Mouse (Mus musculus): ENCODE results near the gene Actr2. TPM values are rescaled to one million over a fixed set of nuclear protein-coding genes. Genes with fewer than 3 reads are reported as not detected.

The Actr2 gene
- polyA plus RNA-seq, 1 experiment from 2014 or later, result 125 TPM

GRCm38 (mm10) chr11:20022911-20023482, 89.7 kb downstream of the Actr2 start:
- no peak overlapping the region for H3K9ac ChIP-seq
- H3K27ac ChIP-seq, result no peak overlapping the region
- 94% methylated on average over 14 of the region's 14 CpGs for WGBS
- no peak for ATAC-seq (replicated peaks; ENCODE audit: low FRiP score)
- peaks cover 7% of the 10 kb centered on the region for H3K4me1 ChIP-seq
- H3K27me3 ChIP-seq, result no peaks in the 10 kb centered on the region
- peaks cover 32% of the 10 kb centered on the region for H3K9me3 ChIP-seq (replicated peaks)
- no peak overlapping the region for H3K4me2 ChIP-seq
- H3K36me3 ChIP-seq, result peaks cover 73% of the 10 kb centered on the region
- H3K4me3 ChIP-seq (replicated peaks), result no peak overlapping the region

GRCm38 (mm10) chr11:20022462-20022861, 90.3 kb downstream of the Actr2 start:
- Histone ChIP-seq H3K9ac (no peak overlapping the region), H3K4me1 (peaks cover 7% of the 10 kb centered on the region), H3K27me3 (no peaks in the 10 kb centered on the region), H3K9me3 (replicated peaks) (peaks cover 35% of the 10 kb centered on the region), H3K36me3 (peaks cover 78% of the 10 kb centered on the region), H3K27ac (no peak overlapping the region), H3K4me2 (no peak overlapping the region), H3K4me3 (replicated peaks) (no peak overlapping the region)
- ATAC-seq (replicated peaks; ENCODE audit: low FRiP score), result no peak
- 87% methylated on average over 2 of the region's 2 CpGs for WGBS

GRCm38 (mm10) chr11:20020720-20021119, 92.0 kb downstream of the Actr2 start:
- 98% methylated on average over 35 of the region's 35 CpGs for WGBS
- no peak for ATAC-seq (replicated peaks; ENCODE audit: low FRiP score)

GRCm38 (mm10) chr11:20018905-20019304, 93.8 kb downstream of the Actr2 start:
- ATAC-seq (replicated peaks; ENCODE audit: low FRiP score), result no peak
- Histone ChIP-seq H3K27me3 (no peaks in the 10 kb centered on the region), H3K4me3 (replicated peaks) (no peak overlapping the region), H3K4me1 (no peaks in the 10 kb centered on the region), H3K9ac (no peak overlapping the region), H3K4me2 (no peak overlapping the region), H3K9me3 (replicated peaks) (peaks cover 35% of the 10 kb centered on the region), H3K27ac (no peak overlapping the region), H3K36me3 (peaks cover 91% of the 10 kb centered on the region)
- 99% methylated on average over 2 of the region's 2 CpGs for WGBS

More at GRCm38 (mm10) chr11:20020720-20021119, 92.0 kb downstream of the Actr2 start:
- Histone ChIP-seq H3K36me3 (peaks cover 92% of the 10 kb centered on the region), H3K4me3 (replicated peaks) (no peak overlapping the region), H3K27me3 (no peaks in the 10 kb centered on the region), H3K4me1 (peaks cover 2% of the 10 kb centered on the region), H3K4me2 (no peak overlapping the region), H3K27ac (no peak overlapping the region), H3K9ac (no peak overlapping the region), H3K9me3 (replicated peaks) (peaks cover 35% of the 10 kb centered on the region)

- Histone ChIP-seq H3K27me3 (no peaks in the 10 kb centered on the region), H3K4me3 (replicated peaks) (no peak overlapping the region), H3K9me3 (replicated peaks) (peaks cover 35% of the 10 kb centered on the region), H3K4me2 (no peak overlapping the region), H3K4me1 (no peaks in the 10 kb centered on the region), H3K9ac (no peak overlapping the region), H3K27ac (no peak overlapping the region), H3K36me3 (peaks cover 92% of the 10 kb centered on the region)
- 71% methylated on average over 13 of the region's 13 CpGs for WGBS
- ATAC-seq (replicated peaks; ENCODE audit: low FRiP score), result no peak
Measured at GRCm38 (mm10) chr11:20017937-20018336, 94.8 kb downstream of the Actr2 start.

GRCm38 (mm10) chr11:20013366-20013765, 99.3 kb downstream of the Actr2 start:
- H3K27ac ChIP-seq, result no peak overlapping the region
- no peaks in the 10 kb centered on the region for H3K27me3 ChIP-seq
- H3K4me3 ChIP-seq (replicated peaks), result no peak overlapping the region
- ATAC-seq (replicated peaks; ENCODE audit: low FRiP score), result no peak
- 98% methylated on average over 3 of the region's 3 CpGs for WGBS
- peaks cover 6% of the 10 kb centered on the region for H3K9me3 ChIP-seq (replicated peaks)
- H3K36me3 ChIP-seq, result peaks cover 77% of the 10 kb centered on the region
- no peak overlapping the region for H3K9ac ChIP-seq
- H3K4me2 ChIP-seq, result no peak overlapping the region
- H3K4me1 ChIP-seq, result peaks cover 16% of the 10 kb centered on the region

Other genes with a start within 250 kb of the Actr2 start
- 9.8 and 11.0 TPM in 2 replicates for gene Spred2, start 188.5 kb downstream of the Actr2 start, polyA plus RNA-seq (2015; fragmentation: Nextera tagmentation; extraction: Ambion mirVana)
- gene Rab1a, start 88.5 kb upstream of the Actr2 start, polyA plus RNA-seq (2015; fragmentation: Nextera tagmentation; extraction: Ambion mirVana), result 255 and 287 TPM in 2 replicates
- 35.0 and 38.6 TPM in 2 replicates for gene Cep68, start 136.5 kb upstream of the Actr2 start, polyA plus RNA-seq (2015; fragmentation: Nextera tagmentation; extraction: Ambion mirVana)
- gene Slc1a4, start 219.8 kb upstream of the Actr2 start, polyA plus RNA-seq (2015; fragmentation: Nextera tagmentation; extraction: Ambion mirVana), result 10.0 and 10.1 TPM in 2 replicates